Mouse (Mus musculus) testis, adult 2 months (tissue): ENCODE measurements at regions not wholly inside any gene's neighbourhood (a gene's known extent, or its start where the extent isn't known, plus 50 kb on each side); places are given as distances from the start of the nearest gene placed in this dataset.

Experiments
- H3K27ac ChIP-seq: fragments of 200-500 bp; 2 replicates; pipeline ENCODE4 v1.5.1; 2012; ENCODE audit warnings: low read depth, low read length; ENCODE audit not compliant: control insufficient read depth, insufficient read depth
- H3K27me3 ChIP-seq: fragments of 200-500 bp; 2 replicates; pipeline ENCODE4 v1.6.1; 2012; ENCODE audit warnings: mild to moderate bottlenecking, low read length, moderate library complexity; ENCODE audit not compliant: control insufficient read depth, insufficient read depth
- H3K36me3 ChIP-seq: fragments of 200-500 bp; 2 replicates; pipeline ENCODE4 v1.6.1; 2012; ENCODE audit warnings: mild to moderate bottlenecking, low read length; ENCODE audit not compliant: control insufficient read depth, insufficient read depth
- H3K4me1 ChIP-seq: fragments of 200-500 bp; 2 replicates; pipeline ENCODE4 v1.6.1; 2012; ENCODE audit warnings: low read length; ENCODE audit not compliant: control insufficient read depth, insufficient read depth
- H3K4me3 ChIP-seq: fragments of 200-500 bp; 2 replicates; pipeline ENCODE4 v1.5.1; 2012; ENCODE audit warnings: low read depth, mild to moderate bottlenecking, low read length, moderate library complexity, mixed read lengths; ENCODE audit not compliant: control insufficient read depth
- CTCF ChIP-seq: fragments of 200-500 bp; IDR thresholded peaks from 2 replicates; pipeline ENCODE4 v1.5.1; 2012; ENCODE audit warnings: low read depth, mild to moderate bottlenecking, inconsistent platforms, low read length, moderate library complexity; ENCODE audit not compliant: control insufficient read depth, insufficient read depth, insufficient replicate concordance
- POLR2A ChIP-seq: fragments of 200-500 bp; IDR thresholded peaks from 2 replicates; pipeline ENCODE4 v1.6.1; 2012; ENCODE audit warnings: low read depth, mild to moderate bottlenecking, inconsistent platforms, low read length, moderate library complexity; ENCODE audit not compliant: control insufficient read depth

- TF ChIP-seq POLR2A (no peak), CTCF (no peak)
- no peak overlapping the region for H3K4me3 ChIP-seq
- no peaks in the 10 kb centered on the region for H3K36me3 ChIP-seq
- no peak overlapping the region for H3K27ac ChIP-seq
- H3K27me3 ChIP-seq: no peaks in the 10 kb centered on the region
- H3K4me1 ChIP-seq: no peaks in the 10 kb centered on the region
Measured at GRCm38 (mm10) chr15:7708836-7709235, 101.8 kb upstream of the Gdnf start.

GRCm38 (mm10) chr15:7714641-7715040 is 96.0 kb upstream of the Gdnf start:
- Histone ChIP-seq H3K27me3 (no peaks in the 10 kb centered on the region), H3K4me1 (no peaks in the 10 kb centered on the region), H3K36me3 (no peaks in the 10 kb centered on the region), H3K4me3 (no peak overlapping the region), H3K27ac (no peak overlapping the region)
- no peak for TF ChIP-seq POLR2A
- no peak for TF ChIP-seq CTCF

DNA sequence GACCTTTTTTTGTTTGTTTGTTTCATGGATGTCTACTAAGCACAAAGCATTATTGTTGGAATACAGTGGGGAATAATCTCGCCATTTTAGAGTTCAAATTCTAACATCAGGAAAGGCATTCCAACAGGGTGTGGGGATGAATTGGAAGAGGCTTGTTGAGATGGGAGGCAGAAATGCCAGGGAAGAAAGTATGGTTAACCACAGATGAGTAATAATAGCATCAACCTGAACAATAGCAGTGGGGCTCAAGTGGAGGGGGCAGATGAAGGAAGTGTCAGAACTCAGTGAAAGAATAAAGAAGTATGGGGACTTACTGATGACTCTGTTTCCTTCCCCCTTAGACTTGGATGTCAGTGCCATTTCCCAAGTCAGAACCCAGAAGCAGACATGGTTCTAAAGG is 94.5 kb upstream of the Gdnf start:
- no peak overlapping the region for H3K4me3 ChIP-seq
- TF ChIP-seq CTCF (no peak), POLR2A (no peak)

GRCm38 (mm10) chr15:7723202-7723721 is 87.4 kb upstream of the Gdnf start:
- no peaks in the 10 kb centered on the region for H3K36me3 ChIP-seq
- no peak overlapping the region for H3K4me3 ChIP-seq
- no peak overlapping the region for H3K27ac ChIP-seq
- TF ChIP-seq CTCF (no peak), POLR2A (no peak)
- no peaks in the 10 kb centered on the region for H3K27me3 ChIP-seq
- no peaks in the 10 kb centered on the region for H3K4me1 ChIP-seq

More for the DNA sequence above, 94.5 kb upstream of the Gdnf start:
- H3K27me3 ChIP-seq: no peaks in the 10 kb centered on the region
- H3K4me1 ChIP-seq: no peaks in the 10 kb centered on the region
- no peaks in the 10 kb centered on the region for H3K36me3 ChIP-seq
- H3K27ac ChIP-seq: no peak overlapping the region

- Histone ChIP-seq H3K4me1 (no peaks in the 10 kb centered on the region), H3K4me3 (no peak overlapping the region), H3K36me3 (no peaks in the 10 kb centered on the region), H3K27ac (no peak overlapping the region), H3K27me3 (no peaks in the 10 kb centered on the region)
- TF ChIP-seq CTCF (no peak), POLR2A (no peak)
Measured at GRCm38 (mm10) chr15:7723770-7724169, 86.9 kb upstream of the Gdnf start.

GRCm38 (mm10) chr15:7725505-7725904 is 85.1 kb upstream of the Gdnf start:
- H3K4me3 ChIP-seq: no peak overlapping the region
- H3K27ac ChIP-seq: no peak overlapping the region
- no peaks in the 10 kb centered on the region for H3K36me3 ChIP-seq
- TF ChIP-seq CTCF (no peak), POLR2A (no peak)
- no peaks in the 10 kb centered on the region for H3K27me3 ChIP-seq
- no peaks in the 10 kb centered on the region for H3K4me1 ChIP-seq

DNA sequence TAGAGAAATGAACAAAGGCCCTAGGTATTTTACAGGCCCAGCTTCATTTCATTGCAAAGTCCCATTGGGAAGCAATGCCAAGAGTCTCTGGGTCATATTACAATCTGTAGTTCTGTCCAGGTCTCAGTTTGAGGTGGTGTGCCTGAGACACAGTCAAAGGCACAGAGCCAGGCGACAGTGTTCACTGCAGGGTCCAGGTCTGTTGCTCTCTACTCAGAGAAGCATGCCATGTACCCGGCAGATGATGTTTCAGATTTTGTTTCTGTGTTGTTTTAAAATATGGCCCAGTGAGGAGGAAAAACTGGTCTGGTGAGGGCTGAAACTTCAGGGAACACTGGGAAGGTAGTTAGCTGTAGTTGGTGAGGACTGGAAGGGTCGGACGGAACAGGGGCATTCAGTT is 63.1 kb upstream of the Gdnf start:
- H3K27me3 ChIP-seq: no peaks in the 10 kb centered on the region
- no peak overlapping the region for H3K27ac ChIP-seq
- H3K4me3 ChIP-seq: no peak overlapping the region
- H3K36me3 ChIP-seq: no peaks in the 10 kb centered on the region
- TF ChIP-seq POLR2A (no peak), CTCF (no peak)
- no peaks in the 10 kb centered on the region for H3K4me1 ChIP-seq

- Histone ChIP-seq H3K36me3 (no peaks in the 10 kb centered on the region), H3K27me3 (no peaks in the 10 kb centered on the region), H3K4me3 (no peak overlapping the region), H3K4me1 (no peaks in the 10 kb centered on the region), H3K27ac (no peak overlapping the region)
- TF ChIP-seq POLR2A (no peak), CTCF (no peak)
Measured at GRCm38 (mm10) chr15:7750441-7750840, 60.2 kb upstream of the Gdnf start.
